Mouse (Mus musculus): Measurements from ENCODE around the gene Plpp7.

Plpp7 gene

GRCm38 (mm10) chr2:32157328-32157727, 62.0 kb downstream of the Plpp7 start:
- in situ Hi-C loops (cut with MboI; ENCODE audit: low sequenced_read_pairs), result no loop called here

- in situ Hi-C loops (cut with MboI; ENCODE audit: low sequenced_read_pairs), result no loop called here
Measured at GRCm38 (mm10) chr2:32158616-32159239, 63.4 kb downstream of the Plpp7 start.

Data from CH12F3 (cell line).